Mouse (Mus musculus): ENCODE measurements around the gene Gstm4. TPM values are rescaled to one million over a fixed set of nuclear protein-coding genes. Genes with fewer than 3 reads are reported as not detected.

Gstm4 gene
- polyA plus RNA-seq, 1 experiment from 2014 or later, result 47.9 TPM

DNA sequence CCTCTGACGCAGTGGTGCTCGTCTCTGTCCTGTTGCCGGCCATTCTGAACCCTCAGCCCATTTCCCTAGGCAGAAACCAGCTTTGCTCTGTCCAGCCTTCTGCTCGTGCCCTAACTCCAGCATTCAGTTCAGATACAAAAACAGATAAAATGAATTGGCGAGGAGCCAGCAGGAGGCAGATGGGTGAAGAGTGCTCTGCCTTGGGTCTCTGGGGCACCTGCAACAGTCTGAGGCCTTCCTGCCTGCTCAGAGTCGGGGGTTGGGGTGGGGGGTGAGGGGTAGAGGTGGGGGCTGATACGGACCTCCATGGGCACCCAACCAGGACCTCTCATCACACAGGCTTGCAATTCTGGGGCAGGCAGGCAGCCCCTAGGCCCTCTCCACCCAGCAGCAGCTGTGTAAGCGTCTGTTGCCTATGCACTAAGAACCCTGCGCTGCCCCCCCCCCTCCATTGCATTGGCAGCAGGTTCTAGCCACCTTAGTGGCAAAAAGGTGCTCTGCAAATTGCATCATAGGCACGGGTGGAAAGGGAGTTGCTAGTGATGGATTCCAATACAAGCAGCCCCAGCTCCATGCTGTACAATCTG lies 28.4 kb upstream of the Gstm4 start:
- Histone ChIP-seq H3K4me3 (ENCODE audit: low read length) (no peak overlapping the region), H3K36me3 (ENCODE audit: control insufficient read depth, insufficient read depth, low read length) (peaks cover 22% of the 10 kb centered on the region), H3K4me2 (ENCODE audit: low read depth, low read length) (no peak overlapping the region), H3K4me1 (ENCODE audit: control insufficient read depth, insufficient read depth, low read length) (peaks cover 19% of the 10 kb centered on the region), H3K9ac (ENCODE audit: low read depth, low read length) (0 out of 2 replicates have a peak overlapping the region, but pooled peaks have one; percentile 6), H3K9me3 (ENCODE audit: control insufficient read depth, low read length) (no peaks in the 10 kb centered on the region), H3K27ac (ENCODE audit: low read length) (no peak overlapping the region), H3K27me3 (replicated peaks; ENCODE audit: control insufficient read depth, insufficient read depth, low read length) (no peaks in the 10 kb centered on the region)
- ATAC-seq, result no peak
- whole genome bisulfite sequencing, result 65% methylated on average over 10 of the region's 10 CpGs

- H3K4me1 ChIP-seq (ENCODE audit: control insufficient read depth, insufficient read depth, low read length), result peaks cover 19% of the 10 kb centered on the region
- no peak for ATAC-seq
- H3K4me3 ChIP-seq (ENCODE audit: low read length), result no peak overlapping the region
- H3K9me3 ChIP-seq (ENCODE audit: control insufficient read depth, low read length), result no peaks in the 10 kb centered on the region
- H3K27me3 ChIP-seq (replicated peaks; ENCODE audit: control insufficient read depth, insufficient read depth, low read length), result no peaks in the 10 kb centered on the region
- H3K9ac ChIP-seq (ENCODE audit: low read depth, low read length), result no peak overlapping the region
- WGBS, result 63% methylated on average over 10 of the region's 10 CpGs
- peaks cover 10% of the 10 kb centered on the region; the same call in 1 of the 2 replicates for H3K36me3 ChIP-seq (ENCODE audit: control insufficient read depth, insufficient read depth, low read length)
- H3K27ac ChIP-seq (ENCODE audit: low read length), result peak overlapping the region; percentile 53
- H3K4me2 ChIP-seq (ENCODE audit: low read depth, low read length), result peak overlapping the region; percentile 42; the same call in 1 of the 2 replicates
These were observed 25.9 kb upstream of the Gstm4 start for GRCm38 (mm10) chr3:108070295-108071293.

DNA sequence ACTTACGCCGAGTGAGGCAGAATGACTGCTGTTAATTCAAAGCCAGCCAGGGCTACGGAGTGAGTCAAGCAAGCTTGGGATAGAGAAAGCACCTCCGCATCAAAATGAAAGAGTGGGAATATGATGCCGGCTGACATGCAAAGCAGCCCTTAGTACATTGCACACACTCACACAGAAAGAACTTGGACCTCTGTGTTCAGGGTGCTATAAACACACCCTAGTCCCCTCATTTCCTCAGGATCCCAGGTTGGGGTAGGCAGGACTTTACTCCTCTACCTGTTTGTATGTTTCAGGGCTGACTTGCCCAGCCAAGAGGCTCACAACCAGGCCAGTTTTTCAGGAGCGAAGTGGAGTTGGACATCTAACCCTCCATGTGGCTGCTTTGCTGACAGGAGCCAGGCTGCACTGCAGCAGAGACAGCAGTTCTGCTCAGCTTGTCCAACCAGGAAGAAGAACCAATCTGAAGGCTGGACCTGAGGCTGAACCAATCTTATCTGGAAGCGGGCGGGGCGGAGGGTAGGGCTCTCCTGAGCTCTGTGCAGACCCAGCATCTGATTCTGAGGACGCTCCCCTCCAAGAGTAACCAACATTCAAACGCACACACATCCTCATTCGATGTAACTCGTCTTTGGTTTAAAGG lies 24.7 kb upstream of the Gstm4 start:
- peak; percentile 86 for ATAC-seq
- H3K27me3 ChIP-seq (replicated peaks; ENCODE audit: control insufficient read depth, insufficient read depth, low read length), result no peaks in the 10 kb centered on the region
- peak overlapping the region; percentile 42 for H3K4me2 ChIP-seq (ENCODE audit: low read depth, low read length)
- peak overlapping the region; percentile 89 for H3K27ac ChIP-seq (ENCODE audit: low read length)
- H3K9ac ChIP-seq (ENCODE audit: low read depth, low read length), result peak overlapping the region; percentile 57; the same call in 1 of the 2 replicates
- H3K4me1 ChIP-seq (ENCODE audit: control insufficient read depth, insufficient read depth, low read length), result peaks cover 19% of the 10 kb centered on the region
- H3K36me3 ChIP-seq (ENCODE audit: control insufficient read depth, insufficient read depth, low read length), result 0 out of 2 replicates have a peak, but pooled peaks cover 4% of the 10 kb centered on the region
- H3K4me3 ChIP-seq (ENCODE audit: low read length), result peak overlapping the region; percentile 15
- 48% methylated on average over 13 of the region's 13 CpGs for WGBS
- H3K9me3 ChIP-seq (ENCODE audit: control insufficient read depth, low read length), result no peaks in the 10 kb centered on the region

GRCm38 (mm10) chr3:108068826-108069225 lies 24.1 kb upstream of the Gstm4 start:
- H3K9me3 ChIP-seq (ENCODE audit: control insufficient read depth, low read length), result no peaks in the 10 kb centered on the region
- peak overlapping the region; percentile 15 for H3K4me3 ChIP-seq (ENCODE audit: low read length)
- ATAC-seq, result peak; percentile 10
- H3K27ac ChIP-seq (ENCODE audit: low read length), result peak overlapping the region; percentile 89
- peak overlapping the region; percentile 57; the same call in 1 of the 2 replicates for H3K9ac ChIP-seq (ENCODE audit: low read depth, low read length)
- H3K27me3 ChIP-seq (replicated peaks; ENCODE audit: control insufficient read depth, insufficient read depth, low read length), result no peaks in the 10 kb centered on the region
- 0 out of 2 replicates have a peak, but pooled peaks cover under 1% of the 10 kb centered on the region for H3K36me3 ChIP-seq (ENCODE audit: control insufficient read depth, insufficient read depth, low read length)
- WGBS, result 13% methylated on average over 1 of the region's 1 CpGs
- H3K4me2 ChIP-seq (ENCODE audit: low read depth, low read length), result peak overlapping the region; percentile 42
- peaks cover 19% of the 10 kb centered on the region for H3K4me1 ChIP-seq (ENCODE audit: control insufficient read depth, insufficient read depth, low read length)

GRCm38 (mm10) chr3:108067370-108067934 lies 22.8 kb upstream of the Gstm4 start:
- 59% methylated on average over 6 of the region's 6 CpGs for WGBS
- peak; percentile 39 for ATAC-seq

DNA sequence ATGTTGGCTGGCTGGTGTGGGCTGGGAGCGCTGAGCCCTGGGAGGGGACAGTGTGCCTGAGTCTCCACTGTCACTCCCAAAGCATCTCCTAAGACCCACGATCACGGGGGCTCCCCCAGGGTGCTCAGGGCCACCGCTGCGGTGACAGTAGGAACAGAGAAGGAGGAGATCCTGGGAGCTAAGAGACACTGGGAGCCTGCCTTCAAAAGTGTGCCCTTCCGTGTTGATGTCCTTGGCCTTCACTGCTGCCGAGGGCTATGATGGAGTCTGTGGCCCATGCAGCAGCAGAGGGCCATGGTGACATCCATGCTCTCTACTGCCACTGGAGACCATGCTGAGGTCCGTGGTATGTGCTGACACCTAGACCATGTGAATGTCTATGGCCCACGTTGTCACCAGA lies 20.9 kb upstream of the Gstm4 start:
- Histone ChIP-seq H3K27me3 (replicated peaks; ENCODE audit: control insufficient read depth, insufficient read depth, low read length) (no peaks in the 10 kb centered on the region), H3K9me3 (ENCODE audit: control insufficient read depth, low read length) (no peaks in the 10 kb centered on the region), H3K4me3 (ENCODE audit: low read length) (no peak overlapping the region), H3K4me2 (ENCODE audit: low read depth, low read length) (no peak overlapping the region), H3K9ac (ENCODE audit: low read depth, low read length) (no peak overlapping the region), H3K4me1 (ENCODE audit: control insufficient read depth, insufficient read depth, low read length) (peaks cover 11% of the 10 kb centered on the region; the same call in 1 of the 2 replicates), H3K36me3 (ENCODE audit: control insufficient read depth, insufficient read depth, low read length) (no peaks in the 10 kb centered on the region), H3K27ac (ENCODE audit: low read length) (no peak overlapping the region)
- ATAC-seq, result no peak
- 78% methylated on average over 9 of the region's 9 CpGs for WGBS

More at GRCm38 (mm10) chr3:108067370-108067934, 22.8 kb upstream of the Gstm4 start:
- Histone ChIP-seq H3K4me2 (ENCODE audit: low read depth, low read length) (no peak overlapping the region), H3K27ac (ENCODE audit: low read length) (peak overlapping the region; percentile 20; the same call in 1 of the 2 replicates), H3K27me3 (replicated peaks; ENCODE audit: control insufficient read depth, insufficient read depth, low read length) (no peaks in the 10 kb centered on the region), H3K4me3 (ENCODE audit: low read length) (no peak overlapping the region), H3K4me1 (ENCODE audit: control insufficient read depth, insufficient read depth, low read length) (peaks cover 13% of the 10 kb centered on the region; the same call in 1 of the 2 replicates), H3K9me3 (ENCODE audit: control insufficient read depth, low read length) (no peaks in the 10 kb centered on the region), H3K9ac (ENCODE audit: low read depth, low read length) (no peak overlapping the region), H3K36me3 (ENCODE audit: control insufficient read depth, insufficient read depth, low read length) (no peaks in the 10 kb centered on the region)

- ATAC-seq, result no peak
- no peak overlapping the region for H3K27ac ChIP-seq (ENCODE audit: low read length)
- H3K4me3 ChIP-seq (ENCODE audit: low read length), result no peak overlapping the region
- no peaks in the 10 kb centered on the region for H3K36me3 ChIP-seq (ENCODE audit: control insufficient read depth, insufficient read depth, low read length)
- 72% methylated on average over 4 of the region's 4 CpGs for WGBS
- no peaks in the 10 kb centered on the region for H3K9me3 ChIP-seq (ENCODE audit: control insufficient read depth, low read length)
- H3K27me3 ChIP-seq (replicated peaks; ENCODE audit: control insufficient read depth, insufficient read depth, low read length), result no peaks in the 10 kb centered on the region
- peaks cover 7% of the 10 kb centered on the region; the same call in 1 of the 2 replicates for H3K4me1 ChIP-seq (ENCODE audit: control insufficient read depth, insufficient read depth, low read length)
- H3K4me2 ChIP-seq (ENCODE audit: low read depth, low read length), result no peak overlapping the region
- H3K9ac ChIP-seq (ENCODE audit: low read depth, low read length), result no peak overlapping the region
These were observed 20.0 kb upstream of the Gstm4 start for GRCm38 (mm10) chr3:108064672-108065071.

- Histone ChIP-seq H3K27me3 (replicated peaks; ENCODE audit: control insufficient read depth, insufficient read depth, low read length) (no peaks in the 10 kb centered on the region), H3K27ac (ENCODE audit: low read length) (no peak overlapping the region), H3K4me3 (ENCODE audit: low read length) (no peak overlapping the region), H3K4me1 (ENCODE audit: control insufficient read depth, insufficient read depth, low read length) (no peaks in the 10 kb centered on the region), H3K36me3 (ENCODE audit: control insufficient read depth, insufficient read depth, low read length) (no peaks in the 10 kb centered on the region), H3K4me2 (ENCODE audit: low read depth, low read length) (no peak overlapping the region), H3K9ac (ENCODE audit: low read depth, low read length) (no peak overlapping the region), H3K9me3 (ENCODE audit: control insufficient read depth, low read length) (no peaks in the 10 kb centered on the region)
- no peak for ATAC-seq
- 79% methylated on average over 8 of the region's 8 CpGs for WGBS
These were observed 18.0 kb upstream of the Gstm4 start for GRCm38 (mm10) chr3:108062648-108063047.
